Mouse (Mus musculus): ENCODE data around the gene Slc24a4.

DNA sequence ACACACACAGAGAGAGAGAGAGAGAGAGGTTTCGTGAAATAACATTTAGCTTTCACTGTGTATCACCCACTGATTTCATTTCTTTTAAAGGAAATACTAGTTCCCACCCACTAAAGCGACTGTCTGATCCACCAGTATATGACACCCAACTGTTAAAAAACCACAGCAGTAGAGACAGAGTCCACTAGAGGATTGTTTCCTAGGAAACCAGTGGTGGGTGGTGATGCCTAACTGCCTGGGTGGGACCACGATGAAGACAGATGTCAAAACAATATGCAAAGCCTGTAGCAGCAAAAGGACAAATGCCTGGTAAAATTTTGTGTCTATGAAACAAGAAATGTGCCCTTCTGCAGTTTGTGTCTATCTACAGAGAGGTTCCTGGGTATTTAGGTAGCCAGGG lies 122.5 kb downstream of the Slc24a4 start:
- TF ChIP-seq CTCF (IDR thresholded peaks at IDR 0.05) (no peak), EP300 (IDR thresholded peaks at IDR 0.05) (no peak)

Data from lung, postnatal 0 days (tissue).